Mouse (Mus musculus) CD4-positive, CD25-positive, alpha-beta regulatory T cell, adult 4 months (primary cell): ENCODE results near the gene Fbxo47. TPM values are rescaled to one million over a fixed set of nuclear protein-coding genes. Genes with fewer than 3 reads are reported as not detected.
A peak's percentile ranks its signal among the peaks of the same experiment; 100 is the strongest.

Experiments
- ATAC-seq: one replicate; pipeline ENCODE4 v1.8.0; 2017
- polyA plus RNA-seq, 2 experiments: library from polyadenylated mRNA; unstranded; fragments of 100-300 nt; shearing (Covaris generic); gene quantifications; one replicate each; pipeline ENCODE4 v1.2.1; 2017

Fbxo47 gene
- polyA plus RNA-seq: under 1 TPM; 0.34 to 0.65 TPM

DNA sequence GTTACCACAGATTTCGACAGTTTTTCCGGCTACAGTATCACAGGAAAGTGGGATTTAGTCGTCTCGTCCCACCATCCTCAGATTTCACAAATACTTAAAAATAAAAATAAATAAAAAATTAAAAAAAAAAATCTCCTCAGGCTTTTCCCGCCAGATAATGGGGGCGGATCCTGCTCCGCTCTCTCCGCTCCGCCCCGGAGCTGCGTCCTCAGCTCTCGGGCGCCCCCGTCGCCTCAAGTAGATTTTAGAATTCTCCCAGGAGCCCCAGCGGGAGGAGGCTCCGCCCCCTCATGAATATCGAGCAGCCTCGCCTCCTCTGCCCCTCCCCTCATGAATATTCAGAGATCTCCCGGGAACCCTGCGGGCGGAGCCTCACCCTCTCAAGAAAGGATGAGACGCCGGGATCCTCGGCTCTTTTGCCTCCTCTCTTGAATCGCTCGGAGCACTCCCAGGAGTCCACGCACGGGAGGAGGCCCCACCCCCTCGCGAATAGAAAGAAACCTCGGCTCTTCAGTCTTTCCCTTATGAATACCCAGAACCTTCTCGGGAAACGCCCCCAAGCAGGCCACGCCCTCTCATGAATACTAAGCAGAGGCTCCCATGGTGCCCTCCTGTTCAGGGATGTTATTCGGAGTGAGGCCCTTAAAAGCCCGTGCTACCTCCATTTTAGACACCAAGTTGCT, at the start of gene Fbxo47:
TSS of gene Fbxo47 (minus strand) at position 237 of the 683 bp plus-strand sequence.
- peak; percentile 91 for ATAC-seq

- no peak for ATAC-seq
Observed at GRCm38 (mm10) chr11:97933553-97933952, 49.6 kb upstream of the Fbxo47 start.

DNA sequence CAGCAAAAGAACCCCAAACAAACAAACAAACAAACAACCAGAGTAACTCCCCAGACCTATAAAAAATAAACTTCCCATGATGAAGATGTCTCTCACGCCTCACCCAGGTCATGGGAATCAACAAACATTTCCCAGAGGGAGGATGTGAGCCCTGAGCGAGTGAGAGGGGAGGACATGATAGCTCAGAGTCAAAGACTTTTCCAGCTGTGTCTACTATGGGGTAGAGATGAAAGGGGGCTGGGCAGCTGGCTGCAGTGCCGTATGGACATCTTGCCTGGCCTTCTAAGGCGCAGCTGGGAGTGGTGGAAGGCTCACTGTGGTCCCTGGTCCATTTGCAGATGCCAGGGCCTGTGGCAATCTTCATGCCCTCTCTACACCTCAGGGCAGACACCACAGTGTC, 45.0 kb upstream of the Fbxo47 start:
- ATAC-seq: no peak

DNA sequence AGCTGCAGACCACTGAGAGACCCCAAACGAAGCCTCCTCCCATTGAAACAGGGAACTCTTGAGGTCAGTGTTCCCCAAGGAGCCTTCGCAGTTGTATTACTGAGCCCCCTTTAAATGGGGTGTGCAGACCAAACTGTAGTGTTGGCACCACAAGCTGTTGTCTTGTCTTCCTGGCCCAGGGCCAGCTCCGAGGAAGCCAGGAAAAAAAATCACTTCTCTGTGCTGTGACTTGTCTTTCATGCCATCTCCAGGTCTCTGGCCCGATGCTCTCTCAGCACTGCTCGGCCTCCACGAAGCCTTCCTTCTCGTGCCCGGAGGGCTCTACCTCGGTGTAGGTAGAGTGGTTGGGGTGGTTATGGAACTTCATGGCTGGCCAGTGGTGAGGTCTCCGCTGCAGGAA, 40.3 kb upstream of the Fbxo47 start:
- no peak for ATAC-seq

DNA sequence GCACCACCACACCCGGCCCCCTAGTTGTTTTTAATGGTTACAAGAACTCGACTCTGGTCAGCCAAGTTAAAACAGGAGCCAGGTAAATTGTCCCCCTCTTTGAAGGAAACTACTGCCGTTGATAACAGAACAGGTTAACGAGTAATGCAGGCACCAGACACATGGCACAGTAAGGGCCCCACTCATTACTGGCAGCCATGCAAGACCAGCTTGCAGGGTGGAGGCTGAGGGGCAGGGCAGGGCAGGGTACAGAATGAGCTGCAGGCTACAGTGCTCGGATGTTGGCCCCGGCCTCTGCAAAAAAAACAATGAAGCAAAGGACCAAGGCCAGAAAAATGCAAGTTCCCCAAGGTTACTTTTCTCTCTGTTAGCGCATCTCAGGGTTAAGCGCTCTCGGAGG, 39.7 kb upstream of the Fbxo47 start:
- ATAC-seq: no peak

GRCm38 (mm10) chr11:97915974-97916503, 32.1 kb upstream of the Fbxo47 start:
- no peak for ATAC-seq

GRCm38 (mm10) chr11:97915471-97915870, 31.5 kb upstream of the Fbxo47 start:
- ATAC-seq: no peak

DNA sequence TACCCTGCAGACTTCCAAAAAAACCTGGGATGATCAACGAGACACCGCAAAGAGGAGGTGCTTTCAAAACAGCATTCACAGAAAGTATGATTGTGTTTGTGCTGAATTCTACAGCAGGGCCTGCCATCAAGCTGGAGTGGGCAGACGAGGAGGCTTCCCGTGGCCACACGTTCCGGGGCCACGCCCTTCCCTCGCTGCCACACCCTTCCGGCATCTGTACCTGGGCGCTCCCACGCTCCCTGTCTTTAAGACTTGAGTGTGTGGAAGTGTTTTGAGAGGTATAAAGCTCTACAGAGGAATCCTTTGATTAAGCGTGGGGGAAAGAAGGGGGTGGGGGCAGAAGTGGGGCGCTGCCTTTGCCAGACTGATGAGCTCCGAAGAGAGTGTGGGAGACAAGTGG, 29.2 kb upstream of the Fbxo47 start:
- ATAC-seq: no peak

GRCm38 (mm10) chr11:97908634-97909348, 24.8 kb upstream of the Fbxo47 start:
- no peak for ATAC-seq

- ATAC-seq: no peak
Observed at GRCm38 (mm10) chr11:97907935-97908334, 24.0 kb upstream of the Fbxo47 start.

DNA sequence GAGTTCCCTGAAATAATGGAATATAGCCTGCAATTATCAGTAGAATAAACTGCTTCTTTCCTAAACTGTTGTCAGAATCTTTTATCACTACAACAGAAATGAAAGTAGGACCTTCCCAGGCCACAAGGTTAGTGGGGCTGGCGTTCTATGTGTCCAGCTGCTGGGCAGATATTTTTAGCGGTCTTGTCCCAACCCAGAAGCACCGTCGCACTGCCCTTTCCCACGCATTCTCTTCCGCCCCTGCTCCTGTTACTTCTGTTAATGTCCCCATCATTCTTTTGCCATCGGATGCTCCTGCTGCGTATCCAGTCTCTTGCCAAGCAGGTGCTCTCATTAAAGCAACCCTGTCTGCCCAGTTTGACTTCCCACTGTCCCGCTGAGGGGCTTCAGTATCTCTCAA, 23.0 kb upstream of the Fbxo47 start:
- no peak for ATAC-seq

DNA sequence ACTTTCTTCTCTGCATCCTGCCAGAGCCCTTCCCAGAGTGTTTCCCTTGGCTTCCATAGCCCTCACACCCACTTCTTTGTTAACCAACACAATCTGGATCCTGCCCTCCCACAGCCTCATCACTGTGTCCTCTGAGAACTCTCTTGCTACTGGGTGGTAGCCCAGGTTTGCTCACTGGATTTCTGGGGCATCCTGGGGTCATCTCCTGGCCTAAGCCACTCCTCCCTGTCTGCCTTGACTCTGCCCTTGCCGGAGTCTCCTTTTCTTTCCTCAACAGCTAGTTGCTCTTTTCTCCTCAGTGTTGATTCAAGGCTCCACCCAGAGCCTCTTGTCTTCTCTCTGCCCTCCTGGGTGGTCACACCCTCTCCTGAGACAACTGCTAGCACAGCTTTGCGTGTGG, 22.0 kb upstream of the Fbxo47 start:
- ATAC-seq: no peak

GRCm38 (mm10) chr11:97905540-97905939, 21.6 kb upstream of the Fbxo47 start:
- ATAC-seq: no peak

DNA sequence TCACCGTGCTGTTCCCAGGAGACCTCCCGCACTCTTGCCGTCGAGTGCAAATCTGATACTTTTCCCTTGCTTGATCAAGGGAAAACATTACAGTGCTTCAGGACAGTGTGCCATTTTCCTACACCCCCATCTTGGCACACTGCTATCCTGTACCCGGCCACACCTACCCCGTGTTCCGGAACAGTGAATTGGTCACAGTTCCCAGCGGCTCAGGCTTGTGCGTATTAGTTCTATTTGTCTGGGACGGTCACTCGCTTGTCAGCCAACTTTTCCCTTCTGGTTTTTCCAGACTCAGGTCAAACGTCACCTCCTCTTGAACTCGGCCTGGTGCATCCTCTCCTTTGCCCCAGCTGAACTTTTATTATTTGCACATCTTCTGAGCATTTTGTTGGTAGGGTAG, 20.8 kb upstream of the Fbxo47 start:
- ATAC-seq: no peak

DNA sequence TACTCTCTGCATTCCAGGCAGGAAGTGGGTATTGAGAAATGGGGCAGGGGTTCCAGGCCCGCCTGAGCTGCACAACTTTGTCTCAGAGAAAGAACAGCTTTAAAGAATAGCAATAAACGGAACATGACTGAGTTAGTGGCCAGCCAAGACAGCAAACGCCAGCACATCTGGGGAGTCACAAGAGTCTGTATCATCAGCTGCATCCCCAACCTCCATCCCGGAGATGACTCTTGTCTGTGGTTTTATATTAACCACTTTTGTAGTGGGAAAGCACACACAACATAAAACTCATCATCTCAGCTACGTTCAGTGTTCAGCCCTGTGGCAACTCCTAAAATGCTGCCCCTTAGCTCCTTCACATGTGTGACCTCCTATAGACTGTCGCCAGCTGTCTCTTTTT, 17.9 kb upstream of the Fbxo47 start:
- no peak for ATAC-seq

GRCm38 (mm10) chr11:97899822-97900221, 15.9 kb upstream of the Fbxo47 start:
- peak; percentile 77 for ATAC-seq

- ATAC-seq: no peak
Observed at GRCm38 (mm10) chr11:97897568-97898185, 13.7 kb upstream of the Fbxo47 start.

GRCm38 (mm10) chr11:97896655-97897054, 12.7 kb upstream of the Fbxo47 start:
- ATAC-seq: no peak

DNA sequence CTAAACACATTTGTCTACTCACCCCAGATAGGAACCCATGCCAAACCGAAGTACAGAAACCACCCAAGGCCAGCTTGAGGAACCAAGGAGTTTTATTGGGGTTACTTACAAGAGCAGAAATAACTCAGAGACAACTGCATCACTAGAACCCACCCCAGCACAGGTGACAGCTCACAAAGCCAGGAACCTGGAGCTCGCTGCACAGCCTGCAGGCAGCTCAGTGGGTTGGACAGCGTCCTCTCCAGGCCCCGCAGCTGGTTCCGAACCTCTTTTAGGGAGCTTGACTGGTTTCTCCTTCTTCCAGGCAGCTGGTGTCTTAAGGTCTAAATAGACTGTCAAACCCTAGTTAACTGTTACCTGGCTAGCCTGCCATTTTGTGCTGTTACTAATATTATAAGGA, 7.9 kb upstream of the Fbxo47 start:
- ATAC-seq: no peak

GRCm38 (mm10) chr11:97885296-97885915, 1.5 kb upstream of the Fbxo47 start:
- no peak for ATAC-seq

DNA sequence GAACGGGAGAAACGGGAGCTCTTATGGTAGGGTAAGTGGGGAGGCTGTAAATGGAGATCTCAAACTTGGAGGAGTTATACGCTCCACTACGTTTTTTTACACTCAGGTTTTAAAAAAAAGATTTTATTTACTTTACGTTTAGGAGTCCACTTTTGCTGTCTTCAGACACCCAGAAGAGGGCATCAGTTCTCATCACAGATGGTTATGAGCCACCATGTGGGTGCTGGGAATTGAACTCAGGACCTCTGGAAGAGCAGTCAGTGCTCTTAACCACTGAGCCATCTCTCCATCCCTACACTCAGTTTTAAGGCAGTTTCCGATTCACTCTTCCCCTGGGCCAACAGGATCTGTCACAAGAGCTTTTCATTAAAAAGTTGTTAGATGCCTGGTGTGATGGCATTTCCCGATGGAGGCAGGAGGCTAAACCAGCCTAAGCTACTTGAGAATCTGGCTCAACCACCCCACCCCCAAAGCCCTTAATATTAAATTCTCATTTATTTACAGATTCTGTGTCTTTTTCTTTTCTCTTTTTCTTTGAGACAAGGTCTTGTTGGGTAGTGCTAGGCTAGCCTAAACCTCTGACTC, 739 bp upstream of the Fbxo47 start:
- no peak for ATAC-seq

GRCm38 (mm10) chr11:97883542-97883917, 424 bp downstream of the Fbxo47 start:
- ATAC-seq: peak; percentile 57

- no peak for ATAC-seq
Observed at GRCm38 (mm10) chr11:97880362-97880761, 3.6 kb downstream of the Fbxo47 start.
